Mouse (Mus musculus) spleen, postnatal 36 days (tissue): ENCODE measurements around the gene Rnf10.
A peak's percentile ranks its signal among the peaks of the same experiment; 100 is the strongest.

Source experiments
- DNase-seq, 2 experiments: peaks; one replicate each; pipeline ENCODE4 v3.0.0; 2022; ENCODE audit warnings: low spot score in 2 of 2, mixed read lengths in 1 of 2

Rnf10 gene

DNA sequence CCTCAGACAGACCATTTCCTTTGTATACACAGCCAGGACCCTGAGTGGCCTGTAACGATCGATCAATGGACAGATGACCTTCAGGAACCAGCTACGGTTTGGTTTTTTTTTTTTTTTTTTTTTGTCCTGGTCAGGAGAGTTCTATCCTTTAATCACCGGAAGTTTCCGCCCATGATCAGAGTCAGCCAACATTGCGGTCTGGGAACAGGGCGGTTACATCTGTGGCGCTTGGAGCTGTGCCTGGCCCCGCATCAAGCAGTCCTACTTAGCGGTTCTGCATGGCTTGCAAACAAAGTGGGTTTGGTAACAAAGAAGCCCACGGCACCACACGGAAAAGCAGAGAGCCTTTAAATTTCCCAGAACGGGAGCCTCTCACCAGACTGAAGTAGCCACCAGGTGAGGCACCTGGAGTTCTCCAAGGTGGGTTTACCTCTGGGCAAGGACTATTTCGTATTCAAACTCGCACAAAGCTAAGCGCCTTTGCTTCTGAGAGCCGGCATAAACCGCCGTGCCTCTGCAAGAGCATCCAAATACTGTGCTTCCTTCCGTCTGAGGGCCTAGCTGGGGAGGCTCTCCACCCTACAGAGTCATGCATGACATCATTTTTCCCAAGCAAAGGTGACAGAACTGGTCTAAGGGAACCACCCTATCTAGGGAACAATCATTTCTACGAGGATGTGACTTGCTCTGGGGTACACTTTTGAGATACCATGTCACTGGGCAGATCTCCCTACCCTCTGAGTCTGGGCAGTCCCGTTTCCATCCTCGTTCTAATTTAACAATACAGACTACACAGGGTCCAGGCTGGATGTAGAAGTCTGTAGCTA, 68.8 kb downstream of the Rnf10 start:
- DNase-seq, result no peak

DNA sequence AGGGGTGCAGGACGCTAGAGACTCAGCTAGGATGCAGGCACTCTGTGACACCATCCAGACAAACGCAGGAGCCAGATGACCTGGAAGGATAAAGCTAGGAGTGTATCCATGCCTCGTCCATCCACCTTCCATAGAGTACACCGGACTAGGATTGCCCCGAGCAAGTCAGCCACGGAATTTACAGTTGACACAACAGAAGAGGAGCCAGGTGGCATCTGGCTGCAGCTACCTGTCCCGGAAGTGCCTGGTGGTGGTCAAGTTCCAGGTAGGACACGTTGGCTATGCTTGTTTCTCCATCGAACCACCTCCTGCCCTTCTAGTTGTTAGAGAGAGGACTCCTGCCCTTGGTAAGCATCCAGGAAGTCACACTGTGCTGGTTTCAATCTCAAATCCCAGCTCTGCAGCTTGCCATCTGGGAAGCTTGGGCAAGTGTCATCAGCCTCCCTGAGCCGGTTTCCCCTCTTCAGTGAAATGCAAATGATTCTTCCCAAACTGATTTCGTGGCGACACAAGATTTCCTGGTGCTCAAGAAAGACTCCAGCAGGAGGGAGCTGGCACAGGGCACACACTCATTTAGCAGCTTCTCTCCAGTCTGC, 78.0 kb downstream of the Rnf10 start:
- DNase-seq, result no peak

DNA sequence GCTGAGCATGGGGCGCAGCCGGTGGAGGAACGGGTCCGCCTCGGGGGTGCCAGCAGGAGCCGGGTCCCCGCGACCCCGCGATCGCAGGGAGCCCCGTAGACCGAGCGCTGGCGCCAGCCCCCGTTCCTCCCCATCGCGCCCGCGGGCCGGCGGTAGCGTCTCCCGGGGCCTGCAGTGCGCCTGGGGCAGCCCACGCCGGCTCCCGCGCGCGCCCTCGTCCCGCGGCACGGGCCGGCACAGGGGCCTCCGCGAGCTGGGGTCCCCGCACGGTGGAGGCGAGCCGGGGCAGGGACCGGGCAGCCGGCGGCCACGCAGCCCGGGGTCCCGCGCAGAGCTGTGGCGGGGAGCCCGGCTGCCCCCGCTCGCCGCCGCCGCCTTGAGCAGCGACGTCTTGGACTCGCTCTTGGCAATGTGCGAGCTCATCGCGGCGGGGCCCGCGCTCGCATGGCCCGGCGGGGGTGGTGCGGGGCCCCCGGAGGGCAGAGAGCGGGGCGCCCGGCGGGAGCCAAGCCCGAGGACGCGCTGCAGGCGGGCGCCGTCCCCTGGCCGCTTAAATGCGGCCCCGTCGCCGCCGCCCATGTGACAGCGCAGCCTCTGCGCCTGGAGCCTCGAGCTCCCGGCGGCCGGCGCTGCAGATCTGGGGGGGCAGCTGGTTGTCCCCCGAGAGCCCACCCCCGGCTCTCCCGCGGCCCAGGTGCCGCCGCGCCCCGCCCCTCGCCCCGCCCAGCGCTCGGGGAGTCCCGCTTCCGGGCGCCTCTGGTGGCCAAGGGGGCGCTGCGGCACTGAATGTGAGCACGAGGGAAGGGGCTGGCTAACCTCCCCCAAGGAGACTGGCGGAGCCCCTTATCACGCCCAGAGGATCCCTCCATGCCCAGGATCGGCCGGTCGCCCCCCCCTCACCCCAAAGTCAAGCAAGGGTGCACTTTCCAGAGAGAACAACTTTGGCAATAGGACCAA, 78.8 kb downstream of the Rnf10 start, which contains the start of gene Cabp1:
Cabp1 (minus strand) TSS at position 713 of the 957 bp plus-strand sequence.
- peak; percentile 50 to 57 for DNase-seq

DNA sequence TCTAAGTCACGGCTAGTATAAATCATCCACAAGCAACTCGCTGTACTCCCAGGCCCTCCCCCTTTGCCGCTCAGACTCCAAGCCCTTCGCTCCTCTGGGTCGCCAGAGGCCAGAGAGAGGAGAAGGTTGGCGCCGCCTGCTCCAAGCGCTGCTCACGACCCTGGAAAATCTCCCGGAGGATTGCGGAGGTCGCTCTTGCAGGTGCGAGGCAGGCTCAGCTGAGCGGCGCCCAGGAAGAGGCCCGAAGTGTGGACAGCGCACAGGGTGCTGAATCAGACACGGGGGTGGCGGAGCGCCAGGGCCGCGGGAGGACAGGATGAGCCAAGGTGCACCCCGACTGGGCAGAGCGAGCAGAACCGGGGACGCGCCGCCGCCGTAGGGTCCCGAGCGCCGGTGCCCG, 79.5 kb downstream of the Rnf10 start:
- DNase-seq, result peak in 1 of 2 experiments; percentile 36

DNA sequence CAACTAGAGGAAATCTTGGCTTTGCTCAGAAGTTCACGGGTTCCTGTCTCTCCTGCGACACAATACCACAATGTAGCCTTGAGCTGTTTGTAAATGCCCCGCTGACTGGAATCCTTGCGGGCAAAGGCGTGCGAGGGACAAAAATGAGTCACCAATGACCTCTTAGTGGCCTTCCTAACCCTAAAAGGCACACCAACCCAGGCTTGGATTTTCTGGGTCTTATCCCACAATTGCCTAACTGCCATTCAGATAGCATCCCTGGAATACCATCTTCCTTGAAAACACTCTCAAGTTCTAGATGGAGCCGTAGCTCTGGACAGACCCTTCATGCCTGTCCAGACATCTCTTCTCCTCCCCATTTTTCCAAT, 79.9 kb downstream of the Rnf10 start:
- no peak for DNase-seq

DNA sequence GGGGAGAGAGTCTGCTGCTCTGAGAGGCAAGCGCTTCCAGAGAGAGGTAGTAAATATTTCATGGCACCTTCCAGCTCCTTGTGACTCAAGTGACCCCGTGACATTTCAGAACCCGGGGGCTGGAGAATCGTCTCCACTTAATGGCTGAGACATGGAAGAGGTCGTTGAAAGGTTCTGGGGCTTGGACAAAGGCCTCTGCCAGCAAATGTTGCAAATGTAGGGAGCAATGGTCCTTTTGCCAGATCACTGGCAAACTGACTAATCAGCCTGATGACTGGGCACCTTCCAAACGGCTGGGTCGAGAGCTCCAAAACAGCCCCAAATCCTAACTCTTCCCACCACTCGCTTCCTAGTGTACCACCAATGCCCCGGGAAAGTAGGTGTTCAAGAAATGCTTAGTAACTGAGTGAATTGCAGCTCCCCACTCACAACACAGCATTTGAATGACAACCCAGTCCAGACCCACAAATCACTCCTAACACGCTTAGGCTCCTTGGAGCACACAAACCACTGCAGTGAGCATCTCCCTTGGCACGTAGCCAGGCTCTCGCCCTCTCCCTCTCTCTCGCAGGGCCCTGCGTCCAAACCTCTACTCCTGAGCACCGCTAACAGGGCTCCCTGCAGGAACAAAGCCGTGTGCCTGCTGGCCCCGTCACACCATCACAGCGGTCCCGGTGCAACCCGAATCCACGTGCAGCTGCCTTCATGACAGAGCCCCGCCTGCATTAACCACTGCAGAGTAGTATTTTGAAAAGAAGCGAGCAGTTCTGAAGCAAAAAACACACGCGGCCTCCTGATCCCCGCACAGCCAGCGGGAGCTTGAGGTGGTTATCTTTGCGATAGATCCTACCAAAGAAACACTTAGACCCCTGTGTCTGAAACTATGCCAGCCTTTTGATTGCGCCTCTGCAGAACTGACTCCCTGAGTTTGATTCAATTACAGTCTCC, 80.5 kb downstream of the Rnf10 start:
- no peak for DNase-seq
